Mouse (Mus musculus) large intestine, adult 2 months (tissue): ENCODE data around the gene Epb41l3. TPM values are rescaled to one million over a fixed set of nuclear protein-coding genes. Genes with fewer than 3 reads are reported as not detected.

Source experiments
- DNase-seq: peaks from one replicate; pipeline ENCODE4 v3.0.0-alpha.2; 2012; ENCODE audit warnings: low read depth, low spot score
- WGBS: fragments of 180-500 bp; shearing (Covaris S2); methylation state at CpG from one replicate; pipeline ENCODE4 v1.1.7; 2018; 5-methylcytosine and 5-hydroxymethylcytosine counted together
- polyA plus RNA-seq: library from polyadenylated mRNA; depleted of rRNA; stranded (reverse); fragments of >200 nt; gene quantifications from 2 replicates; pipeline ENCODE4 v1.2.3, GENCODE M21; 2012; rRNA removed

The Epb41l3 gene
- polyA plus RNA-seq, result 37.9 and 163 TPM in 2 replicates

GRCm38 (mm10) chr17:69075501-69076237, at the start of gene Epb41l3:
Gene Epb41l3, plus strand, starts transcription at chr17:69075683.
- DNase-seq, result peak; percentile 78
- WGBS, result under 1% methylated on average over 47 of the region's 47 CpGs

DNA sequence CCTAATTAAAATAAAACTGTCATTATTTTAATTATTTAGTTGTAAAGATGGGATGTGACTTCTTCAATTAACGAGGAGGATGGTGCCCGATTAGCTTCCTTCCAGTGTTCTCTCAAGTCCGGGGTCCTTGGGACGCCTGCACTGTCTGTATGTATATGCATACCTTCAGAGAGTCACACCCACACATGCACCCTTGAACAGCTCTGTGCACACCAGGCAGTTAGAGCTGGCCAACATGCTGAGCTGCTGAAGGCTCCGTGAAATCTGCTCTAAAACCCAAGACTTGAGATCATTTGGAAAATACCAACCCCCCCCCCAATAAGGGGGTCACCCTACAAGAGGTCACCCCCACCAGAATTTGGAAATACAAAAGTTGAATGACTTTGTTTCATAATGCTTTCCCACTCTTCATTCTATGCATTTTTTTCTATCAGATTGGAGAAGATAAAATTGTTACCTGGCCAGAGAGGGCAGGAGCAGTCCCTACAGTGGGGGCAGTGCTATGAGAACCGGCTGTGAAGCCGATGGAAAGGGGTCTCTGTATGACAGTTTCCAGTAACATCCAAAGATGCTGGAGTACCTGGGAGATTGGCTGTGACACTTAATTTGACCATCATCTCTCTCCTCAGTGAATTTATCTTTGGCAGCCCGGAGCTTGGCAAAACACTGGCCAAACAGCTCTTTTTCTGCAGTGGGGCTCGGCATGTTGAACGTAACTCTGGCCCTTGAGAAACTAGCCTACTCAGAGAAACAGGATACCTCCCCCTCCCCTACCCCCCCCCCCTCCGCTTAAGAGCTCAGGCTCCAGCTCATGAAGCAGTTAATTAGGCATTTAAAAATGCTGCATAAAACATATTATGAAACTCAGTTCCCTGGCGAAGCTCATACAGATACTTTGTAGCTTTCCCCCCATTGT, 36.5 kb upstream of the Epb41l3 start:
- WGBS, result 66% methylated on average over 12 of the region's 12 CpGs

DNA sequence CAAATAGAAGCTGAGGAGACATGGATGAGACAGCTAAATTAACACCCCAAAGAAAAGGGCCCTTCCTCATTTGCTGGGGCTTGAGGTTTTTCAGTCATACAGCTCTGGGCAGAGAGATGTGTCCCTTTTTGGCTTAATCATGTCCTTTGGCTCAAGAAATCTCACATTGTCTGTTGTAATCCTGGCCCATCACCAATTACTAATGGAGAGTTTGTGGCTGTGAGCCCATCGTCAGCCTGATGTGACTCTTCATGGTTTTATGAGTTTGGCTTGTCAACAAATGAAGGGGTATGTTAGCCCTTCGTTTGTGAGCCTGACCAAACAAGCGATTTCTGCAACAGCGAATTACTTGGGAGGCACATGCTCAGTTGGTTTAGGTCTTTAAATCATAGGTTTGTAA, 34.0 kb upstream of the Epb41l3 start:
- 6% methylated on average over 4 of the region's 4 CpGs for WGBS
- DNase-seq, result no peak

More for the DNA sequence above, 36.5 kb upstream of the Epb41l3 start:
- no peak for DNase-seq

DNA sequence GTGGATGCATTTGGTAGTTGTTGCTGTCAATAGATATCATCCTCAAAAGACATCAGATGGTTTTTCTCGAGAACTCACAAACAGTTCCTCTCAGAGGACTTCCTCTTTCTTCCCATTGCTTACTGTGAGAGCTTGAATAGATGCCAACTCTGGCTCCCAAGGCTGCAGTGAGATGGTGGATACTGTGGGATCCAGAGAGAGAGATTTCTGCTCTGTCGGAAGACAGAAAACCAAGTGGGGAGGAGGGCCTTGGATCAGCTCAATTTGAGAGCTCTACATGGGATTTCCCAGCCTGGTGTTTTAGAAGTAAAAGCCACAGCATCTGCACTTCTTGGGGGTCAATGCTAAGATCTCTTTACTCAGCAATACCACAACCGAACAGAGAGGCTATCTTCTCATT, 26.7 kb upstream of the Epb41l3 start:
- DNase-seq, result no peak
- WGBS, result 71% methylated on average over 3 of the region's 3 CpGs

GRCm38 (mm10) chr17:69054029-69054428, 21.5 kb upstream of the Epb41l3 start:
- no peak for DNase-seq
- WGBS, result 67% methylated on average over 4 of the region's 4 CpGs

DNA sequence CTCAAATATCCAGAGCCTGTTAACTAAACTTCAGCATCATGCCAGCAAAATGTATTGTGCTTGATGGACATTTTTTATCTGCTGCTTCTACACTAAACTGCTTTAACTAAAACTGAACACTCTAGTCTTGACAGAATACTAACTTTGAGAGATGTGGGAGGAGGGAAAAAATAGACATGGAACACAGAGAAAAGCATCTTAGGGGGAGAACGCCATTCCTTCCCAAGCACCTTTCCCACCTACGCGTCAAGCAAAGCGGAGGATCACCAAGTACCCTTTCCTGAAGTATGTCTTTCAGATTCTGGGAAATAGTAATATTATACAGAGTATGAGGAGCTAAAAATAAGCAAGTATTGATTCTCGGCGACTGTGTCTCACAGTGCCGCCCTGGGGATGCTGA, 15.7 kb upstream of the Epb41l3 start:
- 93% methylated on average over 7 of the region's 7 CpGs for WGBS
- DNase-seq, result no peak

DNA sequence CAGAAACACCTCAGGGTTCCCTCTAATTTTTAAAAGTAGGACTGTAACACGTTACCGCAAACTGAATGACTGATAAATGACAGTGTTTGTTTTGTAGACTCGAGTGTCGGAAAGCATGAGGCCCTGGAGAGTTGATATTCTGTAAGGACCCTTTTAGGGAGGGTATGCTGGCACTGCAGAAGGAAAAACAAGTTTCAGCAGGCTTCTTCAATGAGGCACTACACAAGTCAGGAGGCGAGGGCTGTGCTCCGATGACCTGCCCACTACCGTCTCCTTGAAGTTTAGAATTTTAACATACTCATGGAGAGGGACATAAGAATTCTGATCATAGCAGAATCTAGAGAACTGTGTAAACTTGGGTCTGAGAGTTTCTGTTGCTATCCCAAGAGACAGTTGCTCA, 15.1 kb upstream of the Epb41l3 start:
- WGBS, result 85% methylated on average over 7 of the region's 7 CpGs
- DNase-seq, result no peak

DNA sequence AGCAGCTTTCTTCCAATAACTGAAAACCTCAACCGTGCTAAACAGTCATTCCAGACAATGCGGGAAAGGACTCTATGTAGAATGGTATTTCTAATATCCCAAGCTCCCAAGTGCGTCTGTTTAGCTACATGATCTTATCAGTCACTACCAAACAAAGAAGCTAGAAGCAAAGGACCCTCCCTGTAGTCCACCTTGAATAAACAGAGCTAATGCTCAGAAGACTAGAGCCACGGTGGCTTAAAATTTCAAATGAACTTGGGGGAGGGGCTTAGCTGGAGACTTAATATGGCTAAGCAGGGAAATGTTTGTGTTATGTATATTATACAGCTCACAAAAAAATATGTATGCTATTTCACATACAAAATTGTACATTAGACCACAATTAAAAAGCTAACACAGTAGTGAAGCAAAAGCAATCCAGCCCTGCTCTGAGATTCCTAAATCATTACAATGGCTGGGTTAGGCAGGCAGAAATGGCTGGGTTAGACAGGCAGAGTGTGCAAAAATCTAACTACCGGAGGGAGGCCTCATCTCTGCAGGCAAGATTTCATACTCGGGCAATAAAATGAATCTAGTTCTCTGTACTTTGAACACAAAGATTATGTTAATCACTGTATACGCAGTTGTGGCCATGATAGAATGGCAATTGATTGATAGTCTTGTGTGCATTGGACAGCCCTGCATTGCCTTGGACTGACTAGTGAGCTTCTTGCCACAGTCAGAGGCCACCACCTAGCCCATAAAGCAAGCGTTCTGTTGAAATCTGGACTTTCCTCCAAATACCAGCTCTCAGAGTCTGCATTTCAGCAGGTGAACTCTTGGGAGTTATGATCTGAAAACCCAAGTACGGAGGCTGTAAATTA, 13.4 kb upstream of the Epb41l3 start:
- WGBS, result 34% methylated on average over 9 of the region's 9 CpGs
- DNase-seq, result peak; percentile 32

DNA sequence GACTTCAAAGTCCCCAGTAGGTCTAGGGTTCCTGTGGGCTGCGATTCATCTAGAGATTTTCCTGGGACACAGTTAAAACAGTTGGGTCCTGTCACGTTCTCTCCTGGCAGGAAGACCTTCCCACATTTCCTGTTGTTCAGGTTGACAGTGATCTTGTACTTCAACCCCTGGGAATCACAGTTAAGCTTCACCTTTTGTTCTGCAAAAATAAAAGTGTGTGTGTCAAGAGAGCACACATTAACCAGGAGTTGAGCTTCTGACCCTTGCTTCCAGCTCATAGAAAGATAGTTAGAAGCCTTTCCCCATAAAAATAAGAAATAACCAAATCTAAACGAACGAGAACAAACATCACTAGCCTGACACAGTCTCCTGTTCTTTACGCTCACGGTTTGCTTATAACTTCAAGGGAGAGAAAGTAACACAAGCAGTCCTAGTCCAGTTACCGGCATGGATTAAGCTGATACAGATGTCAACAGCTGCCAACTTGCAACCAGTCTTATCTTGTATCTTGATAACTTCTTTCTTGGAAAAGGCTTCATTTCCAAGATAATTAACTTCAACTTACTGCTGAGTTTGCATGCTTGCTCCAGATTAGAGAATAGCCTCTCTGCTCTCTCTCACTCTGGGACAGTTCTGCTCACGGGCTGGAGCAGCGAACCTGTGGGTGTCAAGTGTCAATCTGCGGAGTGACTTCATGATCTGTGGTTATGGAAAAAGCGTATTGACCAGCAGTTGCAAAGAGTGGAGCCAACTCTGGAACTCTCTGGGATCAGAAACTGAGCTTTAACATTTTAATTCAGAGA, 7.3 kb upstream of the Epb41l3 start:
- 20% methylated on average over 11 of the region's 11 CpGs for WGBS
- no peak for DNase-seq

DNA sequence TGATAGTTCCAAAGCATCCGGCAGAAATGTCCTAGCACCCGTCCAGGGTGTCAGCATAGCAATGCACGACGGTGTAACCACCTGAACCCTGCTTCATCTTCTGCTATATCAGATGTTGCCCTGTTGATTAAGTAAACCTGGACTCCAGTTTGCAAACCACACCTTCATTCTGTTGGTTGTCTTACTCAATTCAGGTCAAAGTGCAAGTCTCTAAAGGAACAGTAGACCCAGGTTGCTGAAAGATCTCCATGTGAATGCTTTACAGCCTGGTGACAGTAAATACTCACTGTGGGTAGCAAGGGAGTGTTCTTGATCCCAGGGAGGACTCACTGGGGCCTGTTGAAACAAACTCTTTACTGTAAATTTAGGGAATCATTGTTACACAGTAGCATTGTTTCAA, 1.4 kb upstream of the Epb41l3 start:
- WGBS, result 30% methylated on average over 4 of the region's 4 CpGs
- DNase-seq, result peak; percentile 70

DNA sequence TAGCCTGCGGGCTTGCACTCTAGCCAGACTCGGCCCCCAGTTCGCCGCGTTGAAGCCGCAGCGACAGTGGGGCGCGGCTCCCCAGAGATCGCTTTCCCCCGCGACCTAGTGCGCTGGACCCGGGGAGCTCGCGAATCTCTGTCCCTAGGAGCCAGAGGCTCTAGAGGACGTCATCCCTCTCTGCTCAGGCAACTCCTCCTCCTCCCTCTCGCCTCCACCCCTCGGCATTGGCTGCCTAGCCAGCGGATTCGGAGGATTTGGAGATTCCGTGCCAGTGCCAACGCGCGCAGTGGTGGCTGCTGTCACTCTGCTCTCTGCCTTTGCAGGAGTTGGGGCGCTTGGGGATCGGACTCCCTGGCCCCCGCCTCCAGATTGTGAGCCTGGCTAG, 749 bp downstream of the Epb41l3 start:
- no peak for DNase-seq
- WGBS, result under 1% methylated on average over 28 of the region's 28 CpGs

- DNase-seq, result no peak
- 6% methylated on average over 25 of the region's 25 CpGs for WGBS
These were observed 1.5 kb downstream of the Epb41l3 start for GRCm38 (mm10) chr17:69076747-69077543.

GRCm38 (mm10) chr17:69077544-69077920, 2.0 kb downstream of the Epb41l3 start:
- no peak for DNase-seq
- 21% methylated on average over 11 of the region's 11 CpGs for WGBS

DNA sequence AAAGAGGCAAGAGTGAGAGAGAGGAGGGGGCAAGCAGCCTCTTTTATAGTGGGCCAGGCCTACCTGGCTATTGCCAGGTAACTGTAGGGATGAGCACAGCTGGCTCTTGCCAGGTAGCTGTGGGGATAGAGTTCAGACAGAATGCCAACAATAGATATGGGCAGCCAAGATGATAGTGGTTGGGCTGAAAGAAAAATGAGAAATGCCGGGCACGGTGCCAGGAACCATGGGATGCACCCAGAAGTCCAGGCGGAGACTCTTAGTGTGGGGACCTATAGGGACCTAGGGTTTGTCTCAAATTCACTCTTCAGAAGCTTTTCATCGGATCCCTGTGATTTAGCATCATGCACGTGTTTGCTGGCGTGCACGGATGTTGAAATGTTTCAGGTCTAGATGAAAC, 6.8 kb downstream of the Epb41l3 start:
- DNase-seq, result no peak
- WGBS, result 86% methylated on average over 7 of the region's 7 CpGs

DNA sequence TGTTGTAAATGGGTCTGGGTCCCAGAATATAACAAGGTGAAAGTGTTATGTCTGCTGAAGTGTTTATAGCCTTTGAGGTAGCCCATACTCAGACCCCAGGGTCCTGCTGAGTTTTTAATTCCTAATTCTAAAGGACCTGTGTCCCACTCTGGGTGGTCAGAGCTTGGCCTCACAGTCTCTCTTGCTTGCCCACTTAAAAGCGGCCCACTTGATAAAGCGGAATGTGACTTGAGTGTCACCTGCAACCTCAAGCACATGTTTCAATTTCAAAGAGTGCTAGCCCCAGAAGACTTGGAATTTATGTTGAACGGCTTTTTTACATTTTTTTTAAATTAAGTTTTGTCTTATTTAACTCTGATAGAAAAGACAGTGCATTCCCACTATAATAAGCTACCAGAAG, 16.1 kb downstream of the Epb41l3 start:
- no peak for DNase-seq
- WGBS, result 90% methylated on average over 3 of the region's 3 CpGs

GRCm38 (mm10) chr17:69097068-69097467, 21.6 kb downstream of the Epb41l3 start:
- DNase-seq, result no peak
- 85% methylated on average over 4 of the region's 4 CpGs for whole genome bisulfite sequencing

- 78% methylated on average over 7 of the region's 7 CpGs for WGBS
- DNase-seq, result no peak
These were observed 22.5 kb downstream of the Epb41l3 start for GRCm38 (mm10) chr17:69097955-69098354.

GRCm38 (mm10) chr17:69103326-69103725, 27.8 kb downstream of the Epb41l3 start:
- WGBS, result 31% methylated on average over 8 of the region's 8 CpGs
- DNase-seq, result no peak
